Mouse (Mus musculus) heart, embryonic 15.5 days (tissue): Measurements from ENCODE around the gene Aip. TPM values are rescaled to one million over a fixed set of nuclear protein-coding genes. Genes with fewer than 3 reads are reported as not detected.

Experiments used
- ATAC-seq: fragments of 200-750 bp; cut with Nextera tagmentation; replicated peaks from 2 replicates; pipeline ENCODE4 v1.8.0; 2017; ENCODE audit warnings: low read depth, moderate TSS enrichment; ENCODE audit not compliant: insufficient number of reproducible peaks, insufficient read depth, low FRiP score
- H3K27ac ChIP-seq: fragments of 300-500 bp; sonication (generic); 2 replicates; pipeline ENCODE4 v1.5.1; 2015; ENCODE audit warnings: mild to moderate bottlenecking, inconsistent platforms
- H3K27me3 ChIP-seq: fragments of 300-500 bp; sonication (generic); 2 replicates; pipeline ENCODE4 v1.6.1; 2015; ENCODE audit warnings: inconsistent platforms
- H3K36me3 ChIP-seq: fragments of 300-500 bp; sonication (generic); 2 replicates; pipeline ENCODE4 v1.6.1; 2015; ENCODE audit warnings: mild to moderate bottlenecking, inconsistent platforms
- H3K4me1 ChIP-seq: fragments of 300-500 bp; sonication (generic); replicated peaks from 2 replicates; pipeline ENCODE4 v1.6.1; 2015; ENCODE audit warnings: inconsistent platforms
- H3K4me2 ChIP-seq: fragments of 300-500 bp; sonication (generic); 2 replicates; pipeline ENCODE4 v1.6.1; 2015; ENCODE audit warnings: inconsistent platforms, mild to moderate bottlenecking, moderate library complexity
- H3K4me3 ChIP-seq: fragments of 300-500 bp; sonication (generic); 2 replicates; pipeline ENCODE4 v1.5.1; 2015; ENCODE audit warnings: mild to moderate bottlenecking, inconsistent platforms
- H3K9ac ChIP-seq: fragments of 300-500 bp; sonication (generic); 2 replicates; pipeline ENCODE4 v1.6.1; 2015; ENCODE audit warnings: mild to moderate bottlenecking, inconsistent platforms
- H3K9me3 ChIP-seq: fragments of 300-500 bp; sonication (generic); replicated peaks from 2 replicates; pipeline ENCODE4 v1.6.1; 2016; ENCODE audit warnings: inconsistent platforms
- WGBS: fragments of 180-500 bp; shearing (Covaris S2); methylation state at CpG from one replicate; pipeline ENCODE4 v1.1.7; 2015; ENCODE audit warnings: mixed read lengths; 5-methylcytosine and 5-hydroxymethylcytosine counted together
- polyA plus RNA-seq: library from polyadenylated mRNA; unstranded; fragments of >200 nt; fragmentation: Nextera tagmentation; extraction: Ambion mirVana; gene quantifications from 2 replicates; pipeline ENCODE4 v1.2.1, GENCODE M21; 2015

Gene Aip
- polyA plus RNA-seq, 1 experiment from 2014 or later = 78.1 TPM

DNA sequence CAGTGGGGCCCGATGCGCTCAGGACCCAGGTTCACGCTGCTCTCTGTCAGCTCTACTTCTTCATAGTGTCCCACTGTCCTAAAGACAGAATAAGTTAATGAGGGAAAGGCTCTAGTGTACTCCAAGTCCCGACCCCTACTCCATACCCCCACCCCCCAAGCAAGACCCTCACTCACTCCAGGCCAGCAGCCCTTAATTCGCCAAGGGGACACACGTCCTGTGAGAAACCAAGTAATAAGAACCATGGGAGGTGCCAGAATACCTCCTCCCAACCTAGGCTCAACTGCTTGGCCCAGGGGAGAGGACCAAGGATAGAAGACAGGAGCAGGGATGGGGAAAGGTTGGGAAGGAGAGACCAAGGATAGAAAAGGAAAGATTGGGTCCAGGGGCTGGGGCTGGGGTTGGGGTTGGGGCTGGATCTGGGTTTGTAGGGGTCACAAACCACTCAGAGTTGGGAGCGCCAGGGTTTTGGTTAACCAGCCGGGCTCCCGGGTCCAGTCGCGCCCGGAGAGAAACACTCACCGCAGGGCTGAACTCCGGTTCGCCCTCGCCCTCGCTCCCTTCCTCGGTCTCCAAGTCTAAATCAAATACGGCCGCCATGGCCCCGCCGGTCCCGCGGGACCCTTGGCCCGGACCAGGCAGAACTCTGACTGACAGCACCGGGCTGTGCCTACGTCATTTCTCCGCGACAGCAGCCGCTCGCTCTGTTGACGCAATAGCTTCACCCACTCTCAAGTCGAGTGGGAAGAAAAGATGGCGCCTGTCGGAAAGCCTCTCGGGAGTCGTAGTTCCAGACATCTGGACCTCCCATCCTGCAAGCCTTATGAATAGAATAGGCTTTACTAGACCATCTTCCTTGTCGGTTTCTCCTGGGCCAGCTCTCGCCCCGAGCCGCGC lies 37.2 kb upstream of the Aip start, which contains the start of gene Rps6kb2:
Gene Rps6kb2, minus strand, starts transcription at position 709 of the 897 bp plus-strand sequence.
- H3K4me3 ChIP-seq = peak within 1 kb of the TSS; percentile 75
- peaks cover 32% of the 10 kb centered on the region for H3K36me3 ChIP-seq
- H3K4me1 ChIP-seq = peaks cover 32% of the 10 kb centered on the region
- no peaks in the 10 kb centered on the region for H3K9me3 ChIP-seq
- 7% methylated on average over 42 of the region's 42 CpGs for WGBS
- H3K27me3 ChIP-seq = no peaks in the 10 kb centered on the region
- peak within 1 kb of the TSS; percentile 27 for H3K27ac ChIP-seq
- H3K4me2 ChIP-seq = peak within 1 kb of the TSS; percentile 90
- ATAC-seq = peak; percentile 78
- peak within 1 kb of the TSS; percentile 83 for H3K9ac ChIP-seq

DNA sequence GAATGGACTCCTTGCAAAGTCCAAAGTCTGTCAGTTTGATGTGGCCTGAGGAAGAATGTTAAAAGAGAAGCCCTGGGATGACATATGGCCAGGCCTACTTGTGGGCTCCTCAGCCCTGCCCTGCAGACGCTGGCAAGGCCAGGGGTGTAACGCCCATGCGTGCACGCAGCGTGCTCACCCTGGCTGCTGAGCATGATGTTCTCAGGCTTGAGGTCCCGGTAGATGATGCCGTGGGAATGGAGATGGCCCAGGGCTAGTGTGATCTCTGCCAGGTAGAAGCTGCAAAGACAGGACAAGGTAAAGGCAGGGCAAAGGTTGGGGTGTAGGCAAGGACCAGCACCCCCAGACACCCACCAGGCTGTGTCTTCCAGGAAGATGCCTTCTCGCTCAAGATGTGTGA lies 33.4 kb upstream of the Aip start:
- H3K4me1 ChIP-seq = peaks cover 15% of the 10 kb centered on the region
- WGBS = 95% methylated on average over 8 of the region's 8 CpGs
- H3K27me3 ChIP-seq = no peaks in the 10 kb centered on the region
- no peak for ATAC-seq
- H3K4me3 ChIP-seq = no peak overlapping the region
- H3K4me2 ChIP-seq = no peak overlapping the region
- no peak overlapping the region for H3K27ac ChIP-seq
- no peak overlapping the region for H3K9ac ChIP-seq
- no peaks in the 10 kb centered on the region for H3K9me3 ChIP-seq
- peaks cover 48% of the 10 kb centered on the region for H3K36me3 ChIP-seq

- peaks cover 14% of the 10 kb centered on the region for H3K4me1 ChIP-seq
- H3K27ac ChIP-seq = no peak overlapping the region
- no peak for ATAC-seq
- H3K9ac ChIP-seq = no peak overlapping the region
- H3K9me3 ChIP-seq = no peaks in the 10 kb centered on the region
- H3K27me3 ChIP-seq = no peaks in the 10 kb centered on the region
- no peak overlapping the region for H3K4me3 ChIP-seq
- H3K36me3 ChIP-seq = peaks cover 55% of the 10 kb centered on the region
- H3K4me2 ChIP-seq = no peak overlapping the region
- WGBS = 89% methylated on average over 12 of the region's 12 CpGs
These were observed 31.1 kb upstream of the Aip start for GRCm38 (mm10) chr19:4156771-4157170.

DNA sequence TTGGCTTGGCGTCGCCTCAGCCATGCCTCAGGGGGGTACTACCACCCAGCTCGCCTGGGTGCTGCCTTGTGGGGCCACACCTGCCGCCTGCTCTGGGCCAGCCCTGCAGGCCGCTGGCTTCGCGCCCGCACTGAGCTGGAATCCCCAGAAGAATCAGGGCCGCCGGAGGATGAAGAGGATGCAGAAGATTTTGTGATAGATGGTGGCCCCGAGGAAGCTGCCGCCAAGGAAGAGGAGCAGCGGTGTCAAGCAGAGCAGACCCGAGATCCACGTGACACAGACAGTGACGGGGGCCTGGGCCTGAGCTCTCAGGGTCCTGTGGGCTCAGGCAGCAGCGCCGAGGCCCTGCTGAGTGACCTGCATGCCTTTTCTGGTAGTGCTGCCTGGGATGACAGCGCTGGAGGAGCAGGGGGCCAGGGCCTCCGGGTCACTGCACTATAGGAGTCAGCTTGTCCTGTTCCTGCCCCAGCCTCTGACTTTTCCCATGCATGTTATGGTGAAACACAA lies 30.5 kb upstream of the Aip start:
- H3K36me3 ChIP-seq = peaks cover 52% of the 10 kb centered on the region
- ATAC-seq = no peak
- no peak overlapping the region for H3K4me2 ChIP-seq
- peaks cover 18% of the 10 kb centered on the region for H3K4me1 ChIP-seq
- peak overlapping the region; percentile 17; the same call in 1 of the 2 replicates for H3K4me3 ChIP-seq
- H3K9me3 ChIP-seq = no peaks in the 10 kb centered on the region
- no peak overlapping the region for H3K27ac ChIP-seq
- H3K27me3 ChIP-seq = no peaks in the 10 kb centered on the region
- WGBS = 69% methylated on average over 20 of the region's 20 CpGs
- no peak overlapping the region for H3K9ac ChIP-seq

DNA sequence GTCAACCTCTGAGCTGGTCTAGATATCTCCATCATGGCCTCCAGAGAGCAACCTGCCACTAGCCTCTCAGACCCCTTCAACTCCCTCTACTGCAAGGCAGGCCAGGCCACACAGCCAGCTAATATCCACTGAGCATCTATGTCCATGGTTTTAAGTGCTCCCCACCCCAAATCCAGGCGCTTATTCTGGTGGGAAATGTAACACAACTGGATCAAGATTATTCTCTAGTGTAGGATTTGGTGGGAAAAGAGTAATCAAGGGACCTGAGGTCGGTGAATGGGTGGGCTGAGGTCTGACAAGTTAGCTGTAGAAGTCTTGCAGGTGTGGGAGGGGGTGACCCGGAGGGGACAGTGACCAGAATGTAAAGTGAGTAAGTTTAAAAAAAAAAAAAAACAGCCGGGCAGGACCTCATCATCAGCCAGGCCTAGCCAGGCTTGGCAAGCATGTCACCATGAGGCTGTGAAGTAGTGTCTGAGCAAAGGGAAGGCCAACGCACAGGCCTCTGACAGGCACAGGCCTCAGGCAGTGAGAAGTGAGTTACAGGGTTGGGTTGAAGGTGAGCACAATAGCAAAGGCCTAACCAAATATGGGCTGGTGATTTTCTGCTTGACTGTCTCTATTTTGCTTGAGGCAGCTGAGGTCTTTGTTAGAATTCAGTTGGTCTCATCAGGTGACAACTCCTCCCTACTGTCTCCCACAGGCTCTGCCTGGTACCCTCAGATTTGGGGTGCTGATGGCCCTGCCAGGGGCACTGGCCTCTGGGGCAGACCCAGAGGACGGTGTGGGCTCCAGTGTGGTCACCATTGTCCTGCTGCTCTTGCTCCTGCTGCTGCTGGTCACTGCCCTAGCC lies 29.8 kb upstream of the Aip start:
- Histone ChIP-seq H3K4me3 (peak overlapping the region; percentile 17; the same call in 1 of the 2 replicates), H3K27me3 (no peaks in the 10 kb centered on the region), H3K4me2 (no peak overlapping the region), H3K9ac (no peak overlapping the region), H3K4me1 (peaks cover 22% of the 10 kb centered on the region), H3K36me3 (peaks cover 54% of the 10 kb centered on the region), H3K27ac (no peak overlapping the region), H3K9me3 (no peaks in the 10 kb centered on the region)
- ATAC-seq = no peak
- WGBS = 70% methylated on average over 6 of the region's 6 CpGs

DNA sequence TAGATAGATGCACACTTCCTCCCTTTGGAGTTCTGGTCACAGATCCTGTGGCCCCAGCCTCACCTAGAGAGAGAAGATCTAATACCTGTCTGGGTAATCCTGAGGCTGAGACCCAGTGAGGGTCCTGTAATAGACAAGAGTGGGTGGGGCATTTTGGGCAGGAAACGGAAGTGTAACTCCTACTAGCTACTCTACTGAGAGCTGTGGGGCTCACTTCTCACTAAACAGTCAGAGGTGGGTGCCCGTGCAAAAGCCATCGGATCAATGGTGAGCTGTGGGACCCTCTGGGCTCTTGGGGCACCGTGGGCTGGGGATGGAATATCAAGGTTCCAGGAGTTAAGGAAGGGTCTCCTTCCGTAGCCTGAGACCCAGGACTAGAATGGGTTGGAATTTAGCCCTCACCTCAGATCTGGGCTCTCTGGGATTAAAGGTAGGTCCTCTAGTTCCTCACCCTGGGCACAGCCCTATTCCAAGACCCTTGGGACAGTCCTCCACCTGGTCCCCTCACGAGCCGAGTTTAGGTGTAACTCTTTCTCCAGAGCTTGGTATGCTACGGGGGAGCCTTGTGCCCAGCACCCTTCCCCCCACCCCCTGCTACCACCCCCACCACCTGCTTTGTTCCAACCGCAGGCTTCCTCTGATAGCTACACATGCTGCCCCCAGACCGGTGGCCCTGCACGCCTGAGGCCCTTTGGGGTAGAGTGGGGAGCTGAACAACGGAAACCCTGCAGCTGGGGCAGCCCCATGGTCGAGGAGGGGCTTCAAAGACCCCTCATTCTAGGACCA lies 29.0 kb upstream of the Aip start:
- H3K9ac ChIP-seq = no peak overlapping the region
- WGBS = 69% methylated on average over 13 of the region's 13 CpGs
- H3K4me3 ChIP-seq = peak overlapping the region; percentile 17; the same call in 1 of the 2 replicates
- no peak overlapping the region for H3K27ac ChIP-seq
- no peak overlapping the region; the same call in 1 of the 2 replicates for H3K4me2 ChIP-seq
- no peaks in the 10 kb centered on the region for H3K9me3 ChIP-seq
- peaks cover 31% of the 10 kb centered on the region for H3K4me1 ChIP-seq
- H3K36me3 ChIP-seq = peaks cover 54% of the 10 kb centered on the region
- H3K27me3 ChIP-seq = no peaks in the 10 kb centered on the region
- ATAC-seq = no peak

GRCm38 (mm10) chr19:4153232-4153654 lies 27.6 kb upstream of the Aip start, which contains the start of gene Ptprcap:
Ptprcap (plus strand) TSS chr19:4153604.
- Histone ChIP-seq H3K9ac (no peak within 1 kb of the TSS), H3K4me3 (no peak within 1 kb of the TSS), H3K27me3 (no peaks in the 10 kb centered on the region), H3K4me2 (no peak within 1 kb of the TSS), H3K36me3 (peaks cover 40% of the 10 kb centered on the region), H3K27ac (0 out of 2 replicates have a peak within 1 kb of the TSS, but pooled peaks have one; percentile 17), H3K9me3 (no peaks in the 10 kb centered on the region), H3K4me1 (peaks cover 39% of the 10 kb centered on the region)
- 59% methylated on average over 11 of the region's 11 CpGs for WGBS
- ATAC-seq = no peak

- Histone ChIP-seq H3K9me3 (no peaks in the 10 kb centered on the region), H3K4me1 (peaks cover 44% of the 10 kb centered on the region), H3K27me3 (no peaks in the 10 kb centered on the region), H3K4me3 (no peak overlapping the region), H3K4me2 (no peak overlapping the region), H3K9ac (no peak overlapping the region), H3K27ac (0 out of 2 replicates have a peak overlapping the region, but pooled peaks have one; percentile 17), H3K36me3 (peaks cover 35% of the 10 kb centered on the region)
- WGBS = 84% methylated on average over 8 of the region's 8 CpGs
- no peak for ATAC-seq
These were observed 27.0 kb upstream of the Aip start for GRCm38 (mm10) chr19:4152445-4153231.

GRCm38 (mm10) chr19:4151898-4152297 lies 26.2 kb upstream of the Aip start:
- Histone ChIP-seq H3K9me3 (no peaks in the 10 kb centered on the region), H3K4me2 (no peak overlapping the region), H3K27me3 (no peaks in the 10 kb centered on the region), H3K4me3 (no peak overlapping the region), H3K4me1 (peaks cover 47% of the 10 kb centered on the region), H3K36me3 (peaks cover 28% of the 10 kb centered on the region), H3K9ac (no peak overlapping the region), H3K27ac (no peak overlapping the region)
- ATAC-seq = no peak
- WGBS = 85% methylated on average over 5 of the region's 5 CpGs

GRCm38 (mm10) chr19:4151488-4151860 lies 25.8 kb upstream of the Aip start:
- H3K9me3 ChIP-seq = no peaks in the 10 kb centered on the region
- no peak overlapping the region for H3K9ac ChIP-seq
- H3K36me3 ChIP-seq = peaks cover 23% of the 10 kb centered on the region
- H3K4me1 ChIP-seq = peaks cover 44% of the 10 kb centered on the region
- H3K4me3 ChIP-seq = no peak overlapping the region
- WGBS = 68% methylated on average over 5 of the region's 5 CpGs
- H3K27ac ChIP-seq = no peak overlapping the region
- no peak overlapping the region for H3K4me2 ChIP-seq
- ATAC-seq = no peak
- no peaks in the 10 kb centered on the region for H3K27me3 ChIP-seq
